Mouse (Mus musculus): ENCODE data around the gene Pms1. TPM values are rescaled to one million over a fixed set of nuclear protein-coding genes. Genes with fewer than 3 reads are reported as not detected.
"Not testable (repeated sequence)": the region's sequence is repeated elsewhere in the genome, so short reads cannot be mapped to it uniquely, and the experiment has no call there.

Pms1 gene
- total RNA-seq, 2 experiments from 2014 or later: 31.9 to 35.1 TPM

DNA sequence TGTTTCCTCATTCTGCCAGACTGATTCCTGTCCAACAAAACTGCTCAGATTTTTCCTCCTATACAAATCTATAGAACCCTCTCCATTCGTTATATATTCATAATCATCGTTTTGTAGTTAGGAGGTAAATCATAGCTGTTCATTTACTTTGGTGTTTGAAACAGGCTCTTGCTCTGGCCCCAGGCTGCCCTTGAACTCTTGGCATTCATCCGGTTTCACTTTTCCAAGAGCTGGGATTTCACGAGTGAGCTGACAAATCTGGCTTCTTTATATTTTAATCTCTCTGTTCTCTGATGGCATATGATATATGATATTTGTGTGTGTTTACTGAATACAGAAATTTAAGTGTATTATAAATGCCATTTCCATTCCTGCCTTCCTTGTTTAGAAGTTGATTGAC is 3.7 kb upstream of the Pms1 start:
- TF ChIP-seq CTCF (IDR thresholded peaks at IDR 0.05): no peak
- DNase-seq (ENCODE audit: extremely low spot score in 1 of 2, low spot score in 2 of 2): no peak
- Histone ChIP-seq H3K4me3 (no peak overlapping the region), H3K27ac (no peak overlapping the region)
- intact Hi-C loops (cut with DNase I): no loop called here

DNA sequence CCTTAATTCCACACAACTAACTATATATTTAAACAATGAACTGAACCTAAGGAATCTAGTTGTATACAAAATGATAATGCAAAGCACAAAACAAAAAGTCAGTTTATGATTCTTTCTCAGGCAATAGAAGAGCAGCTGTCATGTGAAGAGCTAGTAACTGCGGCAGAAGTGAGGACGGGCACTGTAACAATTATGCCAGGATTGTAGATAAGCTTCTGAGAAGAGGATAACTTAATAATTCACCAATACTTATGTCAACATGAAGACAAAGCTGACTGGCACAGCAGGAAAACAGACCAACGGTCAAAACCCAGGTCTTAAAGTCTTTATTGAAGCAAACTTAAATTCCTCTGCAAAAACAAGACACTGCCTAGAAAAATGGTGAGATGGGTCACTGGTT is 5.6 kb downstream of the Pms1 start:
- Histone ChIP-seq H3K27ac (no peak overlapping the region), H3K4me3 (no peak overlapping the region)
- DNase-seq (ENCODE audit: extremely low spot score in 1 of 2, low spot score in 2 of 2): no peak
- TF ChIP-seq CTCF (IDR thresholded peaks at IDR 0.05): no peak
- intact Hi-C loops (cut with DNase I): no loop called here

DNA sequence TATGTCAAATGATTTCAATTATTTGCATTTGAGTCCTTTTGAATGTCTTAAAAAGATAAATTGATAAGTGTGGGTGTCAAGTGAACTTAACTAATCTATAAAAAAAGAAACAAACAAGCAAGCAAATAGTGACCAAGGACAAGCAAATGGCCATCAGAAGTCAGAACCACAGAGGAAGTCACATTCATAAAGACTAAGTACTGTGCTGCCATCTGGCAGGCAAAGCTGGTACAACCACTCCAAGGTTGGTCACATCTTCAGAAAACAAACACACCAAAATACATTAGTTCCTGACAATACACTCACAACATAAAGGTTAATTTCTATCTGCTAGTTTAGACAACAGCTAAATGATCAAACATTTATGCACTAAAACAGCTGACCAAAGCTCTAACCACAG is 24.2 kb downstream of the Pms1 start:
- peak; percentile 71 for TF ChIP-seq CTCF (IDR thresholded peaks at IDR 0.05)
- no peak overlapping the region for H3K4me3 ChIP-seq
- intact Hi-C loops (cut with DNase I): loop anchor here (1.0 to 10.0 kb wide), 2 partner anchors 219 to 318 kb away; no protein-coding TSS in a partner anchor
- DNase-seq (ENCODE audit: extremely low spot score in 1 of 2, low spot score in 2 of 2): peak; percentile 16 to 25
- H3K27ac ChIP-seq: no peak overlapping the region

DNA sequence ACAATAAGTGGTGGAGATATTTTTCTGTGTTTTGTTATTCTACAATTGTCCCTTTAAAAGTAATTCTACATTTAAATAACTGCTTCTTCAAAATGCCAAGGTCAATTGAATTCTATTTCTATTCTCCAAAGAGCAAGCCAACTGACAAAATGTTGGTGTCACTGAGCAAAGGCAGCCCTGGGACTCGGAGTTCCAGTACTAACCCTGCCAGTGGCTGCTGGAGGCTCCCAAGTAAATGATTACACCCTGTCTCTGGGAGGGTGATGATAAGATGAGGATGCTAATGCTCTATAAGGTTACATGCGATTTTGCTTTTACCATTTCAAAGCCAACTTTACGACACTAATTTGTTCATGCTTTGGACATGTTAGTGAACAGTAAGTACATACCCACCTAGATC is 26.9 kb downstream of the Pms1 start:
- intact Hi-C loops (cut with DNase I): loop anchor here (10.0 kb wide), 1 partner anchor 315 kb away; no protein-coding TSS in a partner anchor
- Histone ChIP-seq H3K4me3 (no peak overlapping the region), H3K27ac (no peak overlapping the region)
- DNase-seq (ENCODE audit: extremely low spot score in 1 of 2, low spot score in 2 of 2): no peak
- TF ChIP-seq CTCF (IDR thresholded peaks at IDR 0.05): no peak

DNA sequence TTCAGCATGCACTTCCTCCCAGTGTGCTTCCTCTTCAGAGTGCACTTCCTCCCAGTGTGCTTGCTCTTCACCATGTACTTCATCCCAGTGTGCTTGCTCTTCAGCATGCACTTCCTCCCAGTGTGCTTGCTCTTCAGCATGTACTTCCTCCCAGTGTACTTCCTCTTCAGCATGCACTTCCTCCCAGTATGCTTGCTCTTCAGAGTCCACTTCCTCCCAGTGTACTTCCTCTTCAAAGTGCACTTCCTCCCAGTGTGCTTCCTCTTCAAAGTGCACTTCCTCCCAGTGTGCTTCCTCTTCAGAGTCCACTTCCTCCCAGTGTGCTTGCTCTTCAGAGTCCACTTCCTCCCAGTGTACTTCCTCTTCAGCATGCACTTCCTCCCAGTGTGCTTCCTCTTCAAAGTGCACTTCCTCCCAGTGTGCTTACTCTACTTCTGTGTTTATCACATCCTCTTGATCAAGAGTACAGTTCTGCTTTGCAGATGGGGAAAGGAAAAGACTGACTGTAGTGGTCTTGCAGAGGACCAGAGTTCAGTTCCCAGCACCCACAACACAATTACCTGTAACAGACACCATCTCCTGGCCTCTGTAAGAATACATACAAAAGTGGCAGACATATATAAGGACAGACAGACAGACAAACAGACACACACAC is 31.7 kb downstream of the Pms1 start:
- H3K27ac ChIP-seq; DNase-seq (ENCODE audit: extremely low spot score in 1 of 2, low spot score in 2 of 2); H3K4me3 ChIP-seq; intact Hi-C loops (cut with DNase I): not testable (repeated sequence)

DNA sequence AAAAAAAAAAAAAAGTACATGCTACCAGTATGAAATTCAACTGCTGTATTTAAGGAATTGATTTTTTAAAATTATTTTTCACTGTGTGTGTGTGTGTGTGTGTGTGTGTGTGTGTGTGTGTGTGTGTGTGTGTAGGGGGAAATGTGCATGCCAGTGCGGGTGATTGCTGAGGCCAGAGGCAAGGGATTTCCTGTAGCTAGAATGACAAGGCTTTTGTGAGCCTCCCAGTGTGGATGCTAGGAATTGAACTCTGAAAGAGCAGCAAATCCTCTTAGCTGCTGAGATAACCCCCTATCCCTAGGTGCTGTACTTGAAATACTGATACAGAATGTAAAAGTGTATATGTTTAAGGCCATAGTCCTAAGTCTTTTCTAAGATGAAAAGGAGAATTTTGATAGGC is 70.8 kb downstream of the Pms1 start:
- no peak for DNase-seq (ENCODE audit: extremely low spot score in 1 of 2, low spot score in 2 of 2)
- Histone ChIP-seq H3K27ac (no peak overlapping the region), H3K4me3 (no peak overlapping the region)
- TF ChIP-seq CTCF (IDR thresholded peaks at IDR 0.05): no peak
- intact Hi-C loops (cut with DNase I): no loop called here

DNA sequence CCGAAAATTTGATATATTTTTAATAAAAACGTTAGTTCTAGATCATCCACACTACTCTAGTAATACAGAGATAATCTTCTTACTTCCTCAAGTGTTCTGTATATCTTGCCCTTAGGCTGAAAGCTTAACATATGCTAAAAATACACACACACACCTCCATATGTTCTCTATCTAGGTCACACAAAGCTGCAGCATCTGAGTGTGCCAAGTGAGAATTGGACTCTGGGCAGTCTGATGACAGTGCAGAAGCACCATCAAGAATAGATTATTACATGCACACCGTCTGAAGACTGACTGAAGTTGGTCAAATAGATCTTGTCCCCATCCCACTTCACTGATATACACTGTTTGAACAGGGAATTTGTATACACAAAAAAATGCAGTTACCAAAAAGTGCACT is 71.2 kb downstream of the Pms1 start:
- no peak for TF ChIP-seq CTCF (IDR thresholded peaks at IDR 0.05)
- Histone ChIP-seq H3K27ac (no peak overlapping the region), H3K4me3 (no peak overlapping the region)
- no peak for DNase-seq (ENCODE audit: extremely low spot score in 1 of 2, low spot score in 2 of 2)
- intact Hi-C loops (cut with DNase I): no loop called here

DNA sequence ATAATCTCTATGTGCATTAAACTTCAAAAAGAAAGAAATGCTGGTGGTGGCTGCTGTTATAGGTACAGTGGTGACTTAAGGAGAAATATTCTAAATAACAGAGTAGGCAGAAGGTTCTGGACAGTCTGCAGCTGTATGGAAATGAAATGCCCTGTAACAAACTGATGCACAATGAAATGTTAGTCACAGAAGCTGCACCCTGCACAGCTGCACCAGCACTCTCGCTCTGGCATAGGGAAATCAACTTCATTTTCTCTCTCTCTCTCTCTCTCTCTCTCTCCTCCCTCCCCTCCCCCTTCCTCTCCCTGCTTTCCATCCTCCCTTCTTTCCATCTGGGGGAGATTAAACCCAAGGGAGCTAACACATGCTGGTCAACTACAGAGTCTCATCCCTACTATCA is 72.0 kb downstream of the Pms1 start:
- DNase-seq (ENCODE audit: extremely low spot score in 1 of 2, low spot score in 2 of 2): no peak
- intact Hi-C loops (cut with DNase I): no loop called here
- H3K27ac ChIP-seq: no peak overlapping the region
- H3K4me3 ChIP-seq: no peak overlapping the region
- TF ChIP-seq CTCF (IDR thresholded peaks at IDR 0.05): no peak

DNA sequence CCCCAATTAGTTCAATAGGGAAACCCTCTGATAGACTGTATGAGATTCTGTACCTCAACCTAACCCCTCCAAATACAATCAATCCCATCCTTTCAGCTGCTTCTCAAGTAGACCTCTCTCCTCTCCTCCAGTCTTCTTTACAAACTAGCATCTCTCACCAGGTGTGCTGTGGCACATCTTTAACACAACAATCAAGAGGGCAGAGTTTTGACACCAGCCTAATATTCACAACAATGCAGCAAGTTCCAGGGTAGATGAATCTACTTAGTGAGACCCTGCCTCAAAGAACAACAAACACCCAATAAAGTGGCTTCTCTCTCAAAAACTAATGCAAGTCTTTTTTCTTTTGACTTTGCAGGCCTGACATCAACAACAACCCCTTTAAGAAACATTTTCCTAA is 86.7 kb downstream of the Pms1 start:
- H3K4me3 ChIP-seq: no peak overlapping the region
- intact Hi-C loops (cut with DNase I): no loop called here

DNA sequence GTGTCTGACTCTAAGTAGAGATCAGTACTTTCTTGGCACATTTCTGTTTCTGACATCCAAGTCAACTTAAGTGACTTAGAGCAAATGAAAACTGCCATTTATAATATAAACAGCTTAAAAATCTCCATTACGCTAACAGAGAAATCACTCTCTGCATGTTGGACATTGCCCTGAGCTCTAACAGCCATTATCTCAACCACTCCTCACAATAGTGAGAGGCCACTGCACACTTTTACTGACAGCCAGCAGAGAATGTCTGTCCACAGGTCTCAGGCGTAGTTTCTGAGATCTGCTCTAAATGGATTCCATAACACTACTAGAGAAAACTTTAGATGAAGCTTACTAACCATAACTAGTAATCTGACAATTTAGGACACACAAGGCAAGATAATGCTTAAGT is 92.9 kb downstream of the Pms1 start:
- no peak overlapping the region for H3K27ac ChIP-seq
- intact Hi-C loops (cut with DNase I): no loop called here
- H3K4me3 ChIP-seq: no peak overlapping the region
- DNase-seq (ENCODE audit: extremely low spot score in 1 of 2, low spot score in 2 of 2): no peak
- no peak for TF ChIP-seq CTCF (IDR thresholded peaks at IDR 0.05)

More for the DNA sequence above, 86.7 kb downstream of the Pms1 start:
- no peak for DNase-seq (ENCODE audit: extremely low spot score in 1 of 2, low spot score in 2 of 2)
- no peak overlapping the region for H3K27ac ChIP-seq
- no peak for TF ChIP-seq CTCF (IDR thresholded peaks at IDR 0.05)

DNA sequence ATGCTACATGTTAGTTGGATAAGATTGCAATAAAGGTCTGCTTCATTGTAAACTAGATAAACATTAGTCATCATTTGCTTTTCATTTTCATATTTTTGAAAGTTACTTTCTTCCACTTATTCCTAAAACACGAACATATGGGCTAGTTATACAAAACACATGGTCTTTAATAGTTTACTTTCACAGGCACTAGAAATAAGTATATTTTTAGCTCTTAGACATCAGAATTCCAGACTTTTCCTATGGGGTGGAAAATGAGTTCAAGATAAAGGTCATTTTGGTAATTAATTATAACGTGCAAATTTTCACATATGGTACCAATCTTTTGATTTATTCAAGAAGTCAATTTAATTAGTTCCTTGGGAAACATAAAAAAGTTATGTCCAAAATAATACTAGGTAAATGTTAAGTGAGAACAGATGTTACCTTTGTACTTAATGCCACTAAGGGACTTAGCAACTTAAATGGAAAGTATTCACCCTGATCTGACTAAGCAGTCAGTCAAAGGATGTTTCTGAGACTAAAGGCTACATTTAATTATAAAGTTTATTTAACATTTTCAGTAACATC is 95.1 kb downstream of the Pms1 start:
- Histone ChIP-seq H3K27ac (no peak overlapping the region), H3K4me3 (no peak overlapping the region)
- TF ChIP-seq CTCF (IDR thresholded peaks at IDR 0.05): no peak
- intact Hi-C loops (cut with DNase I): no loop called here
- DNase-seq (ENCODE audit: extremely low spot score in 1 of 2, low spot score in 2 of 2): no peak

DNA sequence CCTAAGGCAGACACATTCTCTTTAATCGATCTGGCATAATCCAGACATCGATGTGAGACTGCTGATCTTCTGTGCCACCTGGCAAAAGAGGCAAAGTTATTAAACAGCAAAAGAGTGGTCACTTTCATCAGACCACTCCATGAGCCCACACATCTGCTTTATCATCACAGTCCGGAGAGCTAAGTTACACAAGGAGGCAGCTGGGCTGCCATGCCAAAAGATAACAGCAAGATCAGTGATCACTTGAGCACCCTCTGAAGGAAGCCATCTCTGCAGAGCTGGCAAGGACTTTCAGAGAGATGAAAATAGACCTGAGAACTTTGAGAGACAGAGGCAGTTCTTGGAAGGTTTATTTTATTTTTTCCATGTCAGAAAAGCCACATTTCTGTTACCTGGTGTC is 102.3 kb downstream of the Pms1 start:
- no peak for DNase-seq (ENCODE audit: extremely low spot score in 1 of 2, low spot score in 2 of 2)
- no peak for TF ChIP-seq CTCF (IDR thresholded peaks at IDR 0.05)
- no peak overlapping the region for H3K4me3 ChIP-seq
- intact Hi-C loops (cut with DNase I): no loop called here
- no peak overlapping the region for H3K27ac ChIP-seq

DNA sequence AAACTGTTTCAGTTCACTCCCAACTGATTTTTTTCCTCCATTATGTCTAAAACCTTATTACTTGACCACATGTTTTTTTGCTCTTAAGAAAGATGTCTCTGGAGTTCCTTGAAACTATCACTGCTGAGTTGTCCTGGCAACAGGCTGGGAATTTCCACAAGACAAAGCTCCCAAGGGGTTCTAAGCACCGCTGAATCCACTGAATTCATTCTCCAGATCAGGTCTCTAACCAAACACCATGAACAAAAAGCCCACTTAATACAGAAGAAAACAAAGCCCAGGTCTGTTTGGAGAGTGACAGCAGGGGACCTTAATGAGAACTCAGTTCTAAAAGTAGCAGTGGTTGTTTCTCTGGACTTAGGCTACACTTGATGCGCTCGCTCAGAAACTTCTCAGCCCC is 105.6 kb downstream of the Pms1 start:
- no peak for DNase-seq (ENCODE audit: extremely low spot score in 1 of 2, low spot score in 2 of 2)
- no peak for TF ChIP-seq CTCF (IDR thresholded peaks at IDR 0.05)

More for the DNA sequence above, 105.6 kb downstream of the Pms1 start:
- Histone ChIP-seq H3K27ac (no peak overlapping the region), H3K4me3 (no peak overlapping the region)
- intact Hi-C loops (cut with DNase I): no loop called here
